Mouse (Mus musculus) gastrocnemius, adult 2 months (tissue): ENCODE measurements at regions not wholly inside any gene's neighbourhood (a gene's known extent, or its start where the extent isn't known, plus 50 kb on each side); places are given as distances from the start of the nearest gene placed in this dataset.

Experiments
- DNase-seq: peaks from one replicate; pipeline ENCODE4 v3.0.0; 2022
- H3K27ac ChIP-seq: fragments of 200-600 bp; 2 replicates; pipeline ENCODE4 v1.8.1; 2022; ENCODE audit warnings: mild to moderate bottlenecking
- H3K4me3 ChIP-seq: fragments of 200-600 bp; 2 replicates; pipeline ENCODE4 v1.8.1; 2022; ENCODE audit warnings: mild to moderate bottlenecking, moderate library complexity
- CTCF ChIP-seq: fragments of 200-600 bp; IDR thresholded peaks from 2 replicates; pipeline ENCODE4 v1.8.1; 2022; ENCODE audit warnings: antibody characterized with exemption, mild to moderate bottlenecking, moderate library complexity
- intact Hi-C: fragments of 180-260 bp; cut with DNase I; formaldehyde crosslinking; loops from one replicate; pipeline ENCODE4 v1.15.1; 2025

DNA sequence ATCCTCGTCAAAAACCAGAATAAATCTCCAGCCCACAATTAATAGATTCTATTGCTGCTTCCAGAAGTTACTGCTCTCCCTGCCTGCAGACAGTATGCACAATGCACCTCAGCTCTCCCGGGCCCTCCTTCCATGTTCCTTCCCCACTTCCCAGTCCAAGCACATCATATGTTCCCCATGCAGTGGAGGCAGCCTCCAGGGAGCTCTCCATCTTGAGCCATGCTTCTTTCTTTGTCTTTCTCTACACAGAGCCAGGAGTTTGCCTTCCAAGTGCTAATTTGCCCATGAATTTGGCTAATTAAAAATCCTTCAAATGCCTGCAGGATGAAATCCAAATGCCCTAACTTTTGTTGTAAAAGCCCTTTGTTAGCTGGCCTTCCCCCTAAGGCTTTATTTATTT, 166.9 kb downstream of the 1190002N15Rik start:
- no peak for TF ChIP-seq CTCF
- Histone ChIP-seq H3K27ac (no peak overlapping the region), H3K4me3 (no peak overlapping the region)
- DNase-seq, result no peak
- intact Hi-C loops, result no loop called here

DNA sequence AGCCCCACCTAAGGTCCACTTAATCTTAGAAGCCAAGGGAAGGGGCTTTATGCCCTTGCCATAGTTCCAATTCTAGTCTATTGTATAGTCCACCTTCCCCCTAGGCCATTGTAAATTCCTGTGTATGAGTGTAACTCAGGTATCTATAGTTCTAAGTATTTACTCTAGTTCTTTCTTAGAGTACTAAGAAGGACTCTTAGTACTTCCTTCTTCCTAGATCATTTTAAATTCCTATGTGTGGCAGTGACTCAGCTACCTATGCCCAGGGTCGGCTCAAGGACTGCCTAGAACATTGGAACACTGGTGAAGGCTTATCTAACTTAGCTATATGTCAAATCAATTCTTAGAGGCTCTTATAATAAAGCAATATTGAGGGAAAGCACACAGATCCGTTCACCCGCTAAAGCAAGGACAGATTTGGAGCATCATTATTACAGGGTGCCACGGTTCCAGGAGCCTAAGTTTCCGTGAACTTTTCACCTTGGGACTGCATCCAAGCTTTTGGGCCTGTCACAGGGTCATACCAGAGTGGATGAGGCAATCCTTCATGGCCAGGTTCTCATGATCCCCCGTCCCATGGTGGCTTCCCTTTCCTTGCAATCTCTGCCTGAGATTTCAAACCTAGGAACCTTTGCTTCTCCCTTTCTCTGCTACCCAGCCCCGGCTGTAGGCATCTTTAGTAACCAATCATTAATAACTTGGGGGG, 169.5 kb downstream of the 1190002N15Rik start:
- H3K4me3 ChIP-seq, result no peak overlapping the region
- intact Hi-C loops, result no loop called here
- DNase-seq, result no peak
- H3K27ac ChIP-seq, result no peak overlapping the region
- TF ChIP-seq CTCF, result no peak

DNA sequence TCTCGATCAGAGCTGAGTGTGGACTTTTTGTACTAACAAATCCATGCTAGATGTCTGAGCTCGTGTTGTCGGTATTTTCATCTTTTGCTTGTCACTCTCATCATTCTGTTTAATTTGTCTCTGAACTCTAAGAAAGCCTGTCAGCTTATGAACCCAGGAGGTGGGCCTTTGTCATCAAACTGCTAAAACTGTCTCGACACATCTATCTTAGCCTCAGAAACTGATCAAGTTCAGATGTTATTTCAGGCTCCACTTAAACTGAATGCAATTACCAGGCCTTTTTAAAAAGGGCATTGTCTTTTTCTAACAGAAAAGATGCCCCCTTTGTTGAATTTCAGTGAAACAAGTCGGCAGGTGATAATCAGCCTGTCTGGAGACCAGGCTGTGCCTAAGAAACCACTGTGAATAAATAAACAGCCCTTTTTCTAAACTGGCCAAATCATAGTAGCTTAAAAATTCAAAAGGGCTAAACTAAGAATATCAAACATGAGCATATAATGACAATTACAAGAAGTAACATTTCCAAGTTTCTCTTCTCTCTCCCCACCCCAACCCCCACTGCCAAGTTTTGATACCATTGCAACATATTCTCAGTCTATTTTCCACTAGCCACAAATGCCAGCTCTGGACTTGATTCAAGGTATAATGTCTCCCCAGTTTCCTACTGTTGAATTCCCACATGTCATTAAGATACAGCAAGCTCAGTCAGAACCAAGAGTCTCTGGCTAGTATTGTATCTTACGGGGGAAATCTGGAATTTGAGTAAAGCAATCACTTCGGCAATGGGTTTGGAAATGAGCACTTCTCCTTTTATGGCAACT, 175.8 kb downstream of the 1190002N15Rik start:
- DNase-seq, result peak; percentile 31
- no peak for TF ChIP-seq CTCF
- intact Hi-C loops, result no loop called here
- H3K4me3 ChIP-seq, result peak overlapping the region; percentile 30
- no peak overlapping the region for H3K27ac ChIP-seq

DNA sequence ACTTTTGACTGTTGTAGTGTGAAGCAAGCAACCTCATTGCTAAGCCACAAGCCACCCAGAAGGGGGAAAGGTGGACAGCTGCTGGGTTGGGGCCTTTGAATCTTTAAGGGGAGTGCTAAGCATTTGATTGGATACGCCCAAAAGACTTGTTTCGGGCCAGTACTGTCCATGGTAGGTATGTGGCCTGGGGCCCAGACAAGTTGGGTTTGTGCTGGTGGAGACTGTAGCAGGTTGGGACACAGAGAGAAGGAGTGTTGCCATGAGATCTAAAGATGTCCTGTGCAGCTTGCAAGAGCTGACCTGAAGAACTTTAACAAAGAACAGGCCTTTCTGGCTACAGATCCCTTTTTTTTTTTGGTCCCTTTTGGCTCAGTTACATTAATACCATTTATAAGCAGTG, 176.9 kb downstream of the 1190002N15Rik start:
- TF ChIP-seq CTCF, result no peak
- no peak overlapping the region for H3K27ac ChIP-seq
- intact Hi-C loops, result no loop called here
- H3K4me3 ChIP-seq, result no peak overlapping the region
- DNase-seq, result no peak

DNA sequence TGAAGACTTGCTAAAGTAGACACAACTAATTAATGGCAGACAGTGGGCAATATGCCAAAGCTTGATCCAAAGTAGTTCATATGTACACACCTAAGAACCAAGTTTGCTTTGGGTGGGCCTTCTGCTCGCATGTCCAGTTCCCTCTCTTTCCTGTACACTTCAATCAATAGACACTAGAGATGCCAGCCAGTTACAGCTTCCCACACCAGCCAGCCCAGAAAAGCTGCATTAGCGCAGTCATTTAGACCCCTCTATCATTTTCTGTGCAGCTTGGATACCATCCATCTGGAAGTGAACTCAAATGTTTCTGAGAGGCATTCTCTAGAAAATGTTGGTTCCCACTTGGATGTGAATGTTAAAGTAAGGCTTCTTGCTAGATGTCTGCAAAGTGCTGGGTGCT, 179.7 kb downstream of the 1190002N15Rik start:
- intact Hi-C loops, result no loop called here
- Histone ChIP-seq H3K4me3 (no peak overlapping the region), H3K27ac (no peak overlapping the region)
- no peak for DNase-seq
- no peak for TF ChIP-seq CTCF

DNA sequence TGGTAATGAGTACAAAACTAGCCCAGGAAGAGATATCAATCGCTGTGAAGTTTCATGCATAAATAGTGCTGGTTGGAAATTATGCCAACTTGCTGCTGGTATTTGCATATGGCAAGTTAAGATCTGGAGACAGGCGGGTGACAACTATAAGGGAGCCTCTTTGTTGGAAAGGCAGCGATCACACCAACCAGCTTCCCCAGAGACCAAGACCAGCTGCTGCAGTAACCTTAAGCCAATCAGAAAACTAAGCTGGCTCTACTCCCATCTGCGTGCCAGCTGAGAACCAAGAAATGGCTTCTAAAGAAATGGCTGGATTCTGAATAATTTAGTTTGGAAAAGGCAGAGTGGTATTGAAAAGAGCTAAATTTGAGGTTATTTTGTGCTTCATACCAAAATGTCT, 195.9 kb downstream of the 1190002N15Rik start:
- intact Hi-C loops, result no loop called here
- DNase-seq, result no peak
- TF ChIP-seq CTCF, result no peak
- H3K4me3 ChIP-seq, result no peak overlapping the region
- no peak overlapping the region for H3K27ac ChIP-seq

DNA sequence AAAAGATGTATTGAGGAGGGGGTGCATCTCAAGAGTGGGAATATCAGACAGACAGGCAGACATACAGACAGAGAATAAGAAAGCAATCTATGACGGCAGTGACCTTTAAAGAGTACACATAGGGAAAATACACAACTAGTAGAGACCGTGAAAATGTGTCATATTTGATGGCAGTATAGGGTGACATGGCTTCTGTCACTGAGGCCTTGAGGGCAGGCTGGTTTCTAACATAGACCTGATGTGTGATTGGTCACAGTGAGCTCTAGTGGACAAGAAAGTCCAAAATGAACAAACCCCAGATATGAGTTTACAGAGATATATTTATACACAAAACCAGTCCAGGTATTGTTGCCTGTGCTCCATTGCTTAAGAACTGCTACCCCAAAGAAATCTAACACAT, 196.3 kb downstream of the 1190002N15Rik start:
- TF ChIP-seq CTCF, result no peak
- intact Hi-C loops, result no loop called here
- H3K27ac ChIP-seq, result no peak overlapping the region
- DNase-seq, result no peak
- H3K4me3 ChIP-seq, result no peak overlapping the region

DNA sequence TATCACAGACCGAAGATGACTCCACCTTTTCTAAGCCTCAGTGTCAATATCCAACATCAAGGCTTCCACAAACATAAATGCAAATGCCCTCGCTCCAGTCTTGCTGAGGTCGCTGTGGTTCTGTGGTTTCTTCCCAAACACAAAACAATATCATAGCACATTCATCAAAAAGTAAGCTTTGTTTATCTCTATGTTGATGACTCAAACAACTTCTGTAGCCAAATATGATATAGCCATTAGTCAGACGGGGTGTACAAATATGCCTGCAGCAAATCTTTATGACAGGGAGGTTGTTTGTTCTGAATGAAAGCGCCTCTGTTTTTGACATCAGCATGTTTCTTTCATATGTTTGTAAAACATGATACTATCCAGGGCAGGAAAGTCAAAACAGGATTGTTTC, 204.4 kb downstream of the 1190002N15Rik start:
- Histone ChIP-seq H3K27ac (no peak overlapping the region), H3K4me3 (no peak overlapping the region)
- intact Hi-C loops, result no loop called here
- DNase-seq, result no peak
- no peak for TF ChIP-seq CTCF

DNA sequence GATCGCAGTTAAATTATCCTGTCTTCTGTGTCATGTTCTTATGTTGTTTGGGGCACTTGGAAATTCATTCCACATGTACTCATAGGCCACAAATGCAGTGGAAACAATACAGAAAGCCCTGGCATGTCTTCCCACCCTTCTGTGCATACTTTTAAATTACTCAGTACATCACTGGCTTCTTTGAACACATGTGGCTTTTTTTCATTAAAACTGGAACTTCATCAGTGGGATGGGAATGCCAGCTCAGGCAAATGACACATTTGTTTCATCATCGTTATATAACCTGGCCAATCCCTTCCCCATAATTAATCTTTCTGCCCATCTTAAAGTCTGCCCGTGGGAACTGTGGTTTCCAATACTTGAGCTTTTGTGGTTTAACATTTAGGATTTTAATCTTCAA, 214.9 kb downstream of the 1190002N15Rik start:
- no peak for TF ChIP-seq CTCF
- Histone ChIP-seq H3K4me3 (no peak overlapping the region), H3K27ac (no peak overlapping the region)
- DNase-seq, result no peak
- intact Hi-C loops, result no loop called here

DNA sequence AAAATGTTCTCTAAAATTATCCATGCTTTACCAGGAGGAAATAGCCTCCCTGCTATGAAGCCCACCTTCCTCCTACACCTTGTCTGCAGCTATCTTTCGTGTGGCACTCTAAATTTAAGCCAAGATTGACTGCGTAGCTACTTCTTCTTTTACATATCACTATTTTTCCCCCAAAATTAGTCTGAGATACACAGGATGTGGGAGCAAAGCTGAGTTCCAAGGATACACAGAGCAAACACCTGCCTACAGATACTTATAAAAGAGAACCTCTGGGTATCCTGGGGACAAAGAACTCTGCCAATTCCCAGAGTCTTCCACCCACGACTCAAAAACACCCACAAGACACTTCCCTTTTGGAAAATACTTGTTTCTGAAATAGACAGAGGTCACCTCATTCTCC, 235.3 kb downstream of the 1190002N15Rik start:
- no peak overlapping the region for H3K4me3 ChIP-seq
- no peak overlapping the region for H3K27ac ChIP-seq
- intact Hi-C loops, result no loop called here
- TF ChIP-seq CTCF, result no peak
- DNase-seq, result no peak

DNA sequence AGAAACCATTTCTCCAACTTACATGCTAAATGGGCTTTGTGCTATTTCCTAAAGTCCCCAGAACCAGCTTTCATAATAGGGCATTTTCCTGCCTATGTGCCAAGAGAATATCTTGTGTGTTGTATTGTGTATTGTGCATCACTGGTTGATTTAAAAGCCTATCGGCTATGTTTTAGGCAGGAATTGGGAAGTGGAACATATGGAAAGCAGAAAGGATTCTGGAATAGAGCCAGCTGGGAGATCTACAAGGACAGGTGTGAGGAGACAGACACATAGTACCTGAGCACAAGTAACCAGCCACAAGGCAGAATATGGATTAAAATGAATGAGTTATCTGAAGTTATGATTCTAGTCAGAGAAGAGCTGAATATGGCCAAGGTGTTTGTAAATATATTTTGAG, 236.0 kb downstream of the 1190002N15Rik start:
- intact Hi-C loops, result no loop called here
- Histone ChIP-seq H3K27ac (no peak overlapping the region), H3K4me3 (no peak overlapping the region)
- no peak for TF ChIP-seq CTCF
- no peak for DNase-seq

DNA sequence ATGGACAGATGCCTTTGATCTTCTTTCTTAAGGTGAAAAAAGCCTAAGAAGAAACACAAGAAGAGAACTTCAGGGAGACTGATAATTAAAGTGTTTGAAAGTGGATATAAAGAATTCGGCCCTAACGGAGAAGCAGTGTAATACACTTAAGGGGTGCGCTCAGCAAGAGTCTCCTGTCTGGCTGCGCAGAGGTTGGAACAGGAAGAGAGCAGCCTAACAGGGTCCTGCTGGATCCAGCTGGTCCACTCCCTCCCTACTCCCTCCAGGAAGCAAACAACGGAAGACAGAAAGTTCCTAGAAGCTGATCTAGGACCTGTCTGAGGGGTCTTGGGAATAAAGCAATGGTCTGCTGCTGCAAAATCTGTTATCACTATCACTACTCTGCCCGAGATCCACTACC, 242.4 kb downstream of the 1190002N15Rik start:
- H3K27ac ChIP-seq, result no peak overlapping the region
- no peak for DNase-seq
- intact Hi-C loops, result no loop called here

DNA sequence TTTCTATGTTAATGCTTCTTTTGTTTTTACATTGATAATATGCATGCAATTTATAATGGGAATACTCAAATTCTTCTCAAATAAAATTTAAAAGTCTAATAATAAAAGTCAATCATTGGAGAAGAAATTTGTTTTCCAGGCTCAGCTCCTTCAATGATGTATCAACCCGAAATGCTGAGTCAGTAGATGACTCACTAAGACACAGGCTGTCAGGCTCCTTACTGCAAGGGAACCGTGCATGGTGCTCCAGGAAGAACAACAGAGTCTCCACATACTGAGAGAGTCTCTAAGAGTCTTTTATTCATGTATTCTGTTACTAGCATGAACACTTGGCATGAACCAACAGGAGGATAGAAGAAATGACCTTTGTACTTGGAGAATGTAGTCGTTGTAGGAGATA, 245.7 kb downstream of the 1190002N15Rik start:
- no peak for DNase-seq
- Histone ChIP-seq H3K4me3 (no peak overlapping the region), H3K27ac (no peak overlapping the region)
- intact Hi-C loops, result no loop called here
- no peak for TF ChIP-seq CTCF

More for the DNA sequence above, 242.4 kb downstream of the 1190002N15Rik start:
- no peak overlapping the region for H3K4me3 ChIP-seq
- no peak for TF ChIP-seq CTCF

DNA sequence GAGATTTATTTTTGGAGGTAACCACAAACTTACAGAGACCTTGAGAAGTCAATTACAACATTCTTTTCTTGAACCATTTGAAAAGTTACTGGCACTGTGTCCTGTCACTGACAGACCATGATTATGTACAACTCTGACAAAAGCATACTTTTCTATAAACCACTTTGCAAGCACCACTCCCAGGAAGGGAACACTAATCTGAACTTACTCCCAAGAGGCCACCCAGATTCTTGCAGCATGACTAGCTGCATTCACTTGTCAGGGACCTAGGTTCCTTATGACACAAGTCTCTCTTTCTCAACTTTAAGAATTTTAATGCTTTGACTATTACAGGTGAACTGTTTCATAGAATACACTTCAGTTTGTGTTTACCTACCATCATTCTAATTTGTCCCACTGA, 248.3 kb downstream of the 1190002N15Rik start:
- intact Hi-C loops, result no loop called here
- no peak for TF ChIP-seq CTCF
- no peak for DNase-seq
- no peak overlapping the region for H3K4me3 ChIP-seq
- no peak overlapping the region for H3K27ac ChIP-seq
